Mouse (Mus musculus) brain, embryonic 14.5 days (tissue): ENCODE results near the gene Zfp784. TPM values are rescaled to one million over a fixed set of nuclear protein-coding genes. Genes with fewer than 3 reads are reported as not detected.

Source experiments
- DNase-seq: peaks from one replicate; pipeline ENCODE4 v3.0.0-alpha.2; 2011; ENCODE audit warnings: low read depth
- CTCF ChIP-seq: fragments of 200-500 bp; IDR thresholded peaks from 2 replicates; pipeline ENCODE4 v1.5.1; 2012; ENCODE audit warnings: inconsistent platforms, mild to moderate bottlenecking, moderate library complexity, borderline replicate concordance; ENCODE audit not compliant: insufficient read depth, insufficient read length; ENCODE audit errors: extremely low read depth
- POLR2A ChIP-seq: fragments of 200-500 bp; IDR thresholded peaks from 2 replicates; pipeline ENCODE4 v1.6.1; 2012; ENCODE audit warnings: mild to moderate bottlenecking, inconsistent platforms, borderline replicate concordance; ENCODE audit not compliant: poor library complexity, insufficient read depth, insufficient read length, severe bottlenecking; ENCODE audit errors: extremely low read depth
- polyA plus RNA-seq: library from polyadenylated mRNA; depleted of rRNA; stranded (reverse); fragments of >200 nt; gene quantifications from 2 replicates; pipeline ENCODE4 v1.2.3, GENCODE M21; 2012; rRNA removed

The Zfp784 gene
- polyA plus RNA-seq, 1 experiment, result 7.6 TPM

GRCm38 (mm10) chr7:4996003-4996895 is 42.0 kb downstream of the Zfp784 start, which contains the start of gene Zfp579:
Gene Zfp579 (minus strand): TSS chr7:4996158.
- peak; percentile 97 for DNase-seq
- TF ChIP-seq POLR2A (peak; percentile 77; the same call in 1 of the 2 replicates), CTCF (no peak)

GRCm38 (mm10) chr7:4995268-4996002 is 42.8 kb downstream of the Zfp784 start:
- TF ChIP-seq CTCF (no peak), POLR2A (no peak)
- DNase-seq, result no peak

- TF ChIP-seq CTCF (no peak), POLR2A (no peak)
- DNase-seq, result no peak
These were observed 44.1 kb downstream of the Zfp784 start for GRCm38 (mm10) chr7:4993999-4994788.

- no peak for TF ChIP-seq CTCF
- no peak for TF ChIP-seq POLR2A
- no peak for DNase-seq
These were observed 44.8 kb downstream of the Zfp784 start for GRCm38 (mm10) chr7:4993347-4993998.

- DNase-seq, result no peak
- TF ChIP-seq POLR2A, result no peak
- TF ChIP-seq CTCF, result no peak
These were observed 50.0 kb downstream of the Zfp784 start for GRCm38 (mm10) chr7:4988250-4988649.

Other genes starting within 250 kb of the Zfp784 start
- gene Tmem238, start 248.8 kb downstream of the Zfp784 start, polyA plus RNA-seq, result 3.4 and 5.2 TPM in 2 replicates
- 271 and 404 TPM in 2 replicates for gene Rpl28, start 245.6 kb downstream of the Zfp784 start, polyA plus RNA-seq
- 451 and 626 TPM in 2 replicates for gene Ube2s, start 225.9 kb downstream of the Zfp784 start, polyA plus RNA-seq
- 145 and 170 TPM in 2 replicates for gene Shisa7, start 193.8 kb downstream of the Zfp784 start, polyA plus RNA-seq
- 2.6 and 3.3 TPM in 2 replicates for gene Isoc2b, start 168.2 kb downstream of the Zfp784 start, polyA plus RNA-seq
- gene Isoc2a, start 161.3 kb downstream of the Zfp784 start, polyA plus RNA-seq, result 6.7 and 9.0 TPM in 2 replicates
- 0.77 and 1.3 TPM in 2 replicates for gene Gm36210, start 131.9 kb downstream of the Zfp784 start, polyA plus RNA-seq
- gene Zfp628, start 123.2 kb downstream of the Zfp784 start, polyA plus RNA-seq, result 16.7 and 21.7 TPM in 2 replicates
- gene Nat14, start 116.4 kb downstream of the Zfp784 start, polyA plus RNA-seq, result 27.3 and 27.9 TPM in 2 replicates
- gene Ssc5d, start 112.7 kb downstream of the Zfp784 start, polyA plus RNA-seq, result 2.3 and 3.6 TPM in 2 replicates
- gene Sbk2, start 74.0 kb downstream of the Zfp784 start, polyA plus RNA-seq, result 0.14 TPM in 2 replicates
- 1.1 and 2.0 TPM in 2 replicates for gene Sbk3, start 67.3 kb downstream of the Zfp784 start, polyA plus RNA-seq
- gene Zfp579, start 42.3 kb downstream of the Zfp784 start, polyA plus RNA-seq, result 168 and 190 TPM in 2 replicates
- 11.9 and 18.0 TPM in 2 replicates for gene Zfp524, start 24.0 kb downstream of the Zfp784 start, polyA plus RNA-seq
- 49.9 and 54.5 TPM in 2 replicates for gene Fiz1, start 23.7 kb downstream of the Zfp784 start, polyA plus RNA-seq
- gene Gm44973, start 22.9 kb downstream of the Zfp784 start, polyA plus RNA-seq, result not detected in 2 replicates
- 43.5 and 52.4 TPM in 2 replicates for gene Zfp865, start 18.1 kb downstream of the Zfp784 start, polyA plus RNA-seq
- 41.4 and 47.8 TPM in 2 replicates for gene Ccdc106, start 17.9 kb downstream of the Zfp784 start, polyA plus RNA-seq
- gene 4632433K11Rik, start 4.3 kb downstream of the Zfp784 start, polyA plus RNA-seq, result not detected in 2 replicates
- gene Zfp580, start 13.1 kb upstream of the Zfp784 start, polyA plus RNA-seq, result 61.4 and 88.7 TPM in 2 replicates
- gene U2af2, start 23.7 kb upstream of the Zfp784 start, polyA plus RNA-seq, result 404 and 431 TPM in 2 replicates
- 176 and 216 TPM in 2 replicates for gene Epn1, start 41.8 kb upstream of the Zfp784 start, polyA plus RNA-seq
- gene Rfpl4, start 78.5 kb upstream of the Zfp784 start, polyA plus RNA-seq, result not detected in 2 replicates
- 0.14 and 0.37 TPM in 2 replicates for gene Rasl2-9, start 87.5 kb upstream of the Zfp784 start, polyA plus RNA-seq
- not detected in 2 replicates for gene Vmn1r55, start 111.2 kb upstream of the Zfp784 start, polyA plus RNA-seq
- not detected in 2 replicates for gene Vmn1r56, start 158.3 kb upstream of the Zfp784 start, polyA plus RNA-seq
- gene Vmn1r57, start 180.0 kb upstream of the Zfp784 start, polyA plus RNA-seq, result not detected in 2 replicates